Mouse (Mus musculus): ENCODE data around the gene Mfsd4b1.
"Not testable (repeated sequence)": the region's sequence is repeated elsewhere in the genome, so short reads cannot be mapped to it uniquely, and the experiment has no call there.

The Mfsd4b1 gene

DNA sequence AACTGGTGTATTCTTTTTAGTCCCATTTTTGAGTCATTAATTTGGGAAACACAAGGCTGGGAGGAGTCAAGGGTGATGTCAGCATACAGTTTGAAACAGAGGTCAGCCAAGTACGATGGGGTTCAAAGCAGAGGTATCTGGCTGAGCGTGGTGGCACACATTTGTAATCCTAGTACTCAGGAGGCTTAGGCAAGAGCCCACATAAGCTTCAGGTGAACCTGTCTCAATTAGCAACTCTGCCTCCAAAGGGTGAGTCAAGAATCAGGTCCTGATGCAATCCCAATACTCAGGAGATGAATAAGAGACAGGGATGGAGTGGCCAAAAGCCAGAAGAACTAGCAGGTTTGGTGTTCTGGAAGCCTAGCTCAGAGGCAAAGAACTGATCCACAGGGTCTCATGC lies 7.8 kb upstream of the Mfsd4b1 start:
- no peak for DNase-seq (ENCODE audit: low spot score in 2 of 2)

DNA sequence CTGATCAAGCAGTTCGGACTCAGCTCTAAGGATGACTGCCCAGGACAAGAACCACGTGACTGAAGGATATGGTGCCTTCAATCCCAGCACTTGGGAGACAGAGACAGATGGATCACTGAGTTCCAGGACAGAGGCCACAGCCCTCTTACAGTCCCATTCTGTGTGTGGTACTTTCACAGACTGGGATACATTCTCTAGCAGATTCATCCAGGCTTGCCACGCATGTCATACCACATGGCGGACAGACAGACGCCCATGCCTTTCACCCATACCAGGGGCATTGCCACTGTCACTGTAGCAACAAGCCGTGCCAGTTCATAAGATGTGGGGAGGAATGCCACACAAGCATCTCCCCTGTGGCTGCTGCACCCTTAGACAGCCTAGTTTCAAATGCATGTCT lies 5.6 kb upstream of the Mfsd4b1 start:
- no peak for DNase-seq (ENCODE audit: low spot score in 2 of 2)

DNA sequence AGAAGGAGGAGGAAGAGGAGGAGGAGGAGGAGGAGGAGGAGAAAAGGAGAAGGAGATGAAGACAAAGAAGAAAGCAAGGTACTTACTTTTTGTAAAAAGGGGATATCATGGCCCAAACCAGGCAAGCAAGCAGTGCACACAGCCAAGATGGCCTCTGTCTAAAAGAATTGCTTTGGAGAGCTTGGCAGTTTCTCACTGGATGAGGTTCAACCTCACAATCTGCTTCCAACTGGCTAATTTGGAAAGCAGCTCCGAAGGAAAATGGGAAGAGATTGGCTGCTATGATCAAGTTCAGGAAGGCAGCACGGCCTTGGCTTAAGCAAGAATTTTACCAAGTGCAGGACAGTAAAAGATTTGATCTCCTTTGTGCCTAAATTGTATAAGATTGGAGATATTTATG lies 4.5 kb upstream of the Mfsd4b1 start:
- no peak for DNase-seq (ENCODE audit: low spot score in 2 of 2)

DNA sequence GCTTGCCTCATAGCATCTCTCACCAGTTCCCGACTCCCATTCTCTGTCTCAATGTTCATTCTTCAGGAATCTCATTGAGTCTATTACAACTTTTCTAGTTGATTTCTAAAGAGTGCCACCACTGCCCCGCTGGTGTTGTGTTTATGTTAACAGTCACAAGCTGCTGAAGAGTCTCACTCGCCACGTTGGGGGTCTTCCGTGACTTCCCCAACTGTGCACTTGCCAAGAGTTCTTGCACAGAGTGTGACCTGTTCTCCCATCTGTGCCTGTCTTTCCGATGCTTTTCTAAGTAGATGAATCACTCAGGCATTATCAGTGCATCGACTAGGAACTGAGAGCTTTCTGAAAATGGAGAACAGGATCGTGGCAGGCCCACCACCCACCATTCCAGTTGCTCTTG lies 3.0 kb upstream of the Mfsd4b1 start:
- no peak for DNase-seq (ENCODE audit: low spot score in 2 of 2)

DNA sequence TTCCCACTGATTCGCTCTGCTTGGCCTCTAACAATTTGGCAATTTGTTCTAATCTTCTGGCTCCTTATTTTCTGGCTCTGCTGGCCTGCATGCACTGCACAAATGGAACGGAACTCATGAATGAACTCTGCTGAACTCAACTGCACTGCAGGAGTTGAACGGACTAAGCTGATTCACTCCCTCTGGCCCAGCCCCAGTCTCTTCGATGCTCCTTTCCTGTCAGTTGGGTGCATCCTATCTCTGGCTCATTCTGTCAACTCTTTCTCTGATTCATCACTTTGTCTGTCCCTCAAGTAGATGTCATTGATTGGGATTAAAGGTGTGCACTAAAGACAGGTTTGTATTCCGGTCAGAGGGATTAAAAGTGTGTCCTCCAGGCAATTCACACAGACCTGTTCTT lies 1.5 kb upstream of the Mfsd4b1 start:
- no peak for DNase-seq (ENCODE audit: low spot score in 2 of 2)

DNA sequence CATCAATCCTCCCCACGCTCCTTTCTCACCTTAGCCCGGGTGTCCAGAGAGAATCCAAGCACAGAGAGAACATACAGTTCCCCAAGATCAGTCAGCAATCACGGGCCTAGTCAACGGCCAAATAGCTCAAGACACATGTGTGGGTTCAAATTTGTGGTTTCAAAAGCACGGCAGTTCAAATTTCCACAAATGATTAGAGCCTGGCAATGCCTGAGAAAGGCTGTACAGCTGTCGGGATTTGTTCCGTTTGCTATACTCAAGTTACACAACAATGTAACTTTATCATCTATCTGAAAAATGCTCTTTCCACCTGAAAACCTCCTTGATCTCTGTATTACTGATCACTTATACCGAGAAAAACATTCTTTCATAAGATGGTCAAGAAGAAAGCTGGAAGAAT lies 492 bp upstream of the Mfsd4b1 start:
- no peak for DNase-seq (ENCODE audit: low spot score in 2 of 2)

DNA sequence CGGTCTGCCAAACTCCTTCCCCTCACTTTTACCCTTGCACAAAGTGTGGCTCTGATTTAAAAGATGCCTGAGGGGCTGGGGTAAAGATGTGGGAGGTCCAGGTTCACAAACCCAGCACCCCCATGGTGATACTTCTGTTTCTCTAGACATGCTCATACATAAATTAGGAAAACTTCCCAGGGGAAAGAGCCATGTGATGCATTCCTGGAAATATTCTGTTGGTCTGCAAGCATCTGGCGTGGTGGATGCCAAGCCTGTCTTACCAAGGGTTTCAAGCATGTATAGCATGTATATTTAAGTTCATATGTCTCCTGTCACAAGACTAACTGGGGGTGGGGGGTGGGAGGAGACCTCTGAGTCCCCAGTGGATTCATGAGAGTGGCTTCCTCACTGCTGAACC lies 4.7 kb downstream of the Mfsd4b1 start:
- DNase-seq (ENCODE audit: low spot score in 2 of 2) = no peak

DNA sequence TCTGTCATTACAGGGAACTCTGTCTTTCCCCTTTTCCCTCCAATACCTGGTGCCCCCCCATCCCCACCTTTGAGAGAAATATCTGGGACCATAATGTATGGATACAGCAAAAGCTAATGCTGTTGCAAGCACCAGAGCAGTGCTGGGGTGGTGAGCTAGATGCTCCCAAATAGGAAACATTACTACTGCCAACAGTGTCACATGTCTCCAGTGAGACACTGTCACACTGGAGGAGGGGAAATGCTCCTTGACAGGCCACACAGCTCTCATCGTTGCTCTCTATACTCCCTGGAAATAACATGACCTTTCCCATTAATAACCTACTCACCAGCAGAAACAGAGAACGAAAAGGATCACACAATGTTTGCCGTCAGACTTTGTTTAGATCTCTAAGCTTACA lies 5.6 kb downstream of the Mfsd4b1 start:
- DNase-seq (ENCODE audit: low spot score in 2 of 2) = no peak

DNA sequence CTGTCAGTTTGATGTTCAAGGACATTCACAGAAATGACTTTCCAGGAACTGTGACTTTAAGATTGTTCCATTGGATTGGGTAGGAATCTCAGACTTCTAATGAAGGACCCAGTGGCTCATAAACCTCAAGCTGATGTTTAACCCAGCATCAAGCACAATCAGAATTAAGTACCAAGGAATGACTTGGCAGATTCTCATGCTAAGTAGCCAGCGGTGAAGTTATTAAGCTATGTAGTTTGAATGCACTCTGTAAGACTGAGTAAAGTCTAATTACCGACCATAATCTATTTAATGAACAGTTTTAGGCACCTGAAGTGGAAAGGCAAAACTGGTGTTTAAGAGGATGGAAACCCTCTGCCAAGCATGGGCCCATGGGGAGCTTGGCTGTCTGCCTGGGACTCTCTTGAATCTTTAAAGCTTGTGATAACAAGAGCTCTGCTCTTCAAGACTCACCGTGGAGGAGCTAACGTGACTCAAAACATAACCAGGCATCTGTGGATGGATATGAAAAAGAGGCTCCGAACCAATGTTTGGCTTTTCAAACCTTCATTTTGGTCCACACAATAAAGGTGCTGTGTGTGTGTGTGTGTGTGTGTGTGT lies 6.7 kb downstream of the Mfsd4b1 start:
- no peak for DNase-seq (ENCODE audit: low spot score in 2 of 2)

DNA sequence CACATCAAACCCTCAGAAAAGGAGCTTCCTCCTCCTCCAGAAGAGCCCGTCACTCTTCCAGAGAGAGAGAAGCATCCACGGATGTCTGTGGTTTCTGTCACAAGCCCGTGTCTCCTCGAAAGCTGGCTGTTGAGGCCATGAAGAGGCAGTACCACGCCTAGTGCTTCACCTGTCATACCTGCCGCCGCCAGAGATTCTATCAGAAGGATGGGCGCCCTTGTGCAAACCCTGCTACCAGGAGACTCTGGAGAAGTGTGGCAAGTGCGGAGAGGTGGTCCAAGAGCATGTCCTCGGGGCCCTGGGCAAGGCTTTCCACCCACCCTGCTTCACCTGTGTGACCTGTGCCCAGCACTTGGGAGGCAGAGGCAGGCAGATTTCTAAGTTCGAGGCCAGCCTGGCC lies 15.5 kb downstream of the Mfsd4b1 start:
- DNase-seq (ENCODE audit: low spot score in 2 of 2) = no peak

DNA sequence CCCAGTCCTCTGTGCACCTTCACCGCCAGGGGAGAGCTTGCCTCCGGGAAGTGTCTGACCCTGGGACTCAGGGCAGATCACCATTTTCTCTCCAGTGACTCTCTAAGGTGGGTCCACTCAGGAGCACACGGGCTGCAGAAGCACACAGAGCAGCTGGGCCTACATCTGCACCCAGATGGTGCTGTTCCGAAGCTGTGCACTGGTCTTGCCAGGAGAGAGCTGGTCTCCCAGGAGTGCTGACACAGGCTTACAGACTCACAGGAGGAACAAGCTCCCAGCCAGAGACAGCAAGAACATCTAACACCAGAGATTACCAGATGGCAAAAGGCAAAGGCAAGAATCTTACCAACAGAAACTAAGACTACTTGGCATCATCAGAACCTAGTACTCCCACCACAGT lies 16.2 kb downstream of the Mfsd4b1 start:
- DNase-seq (ENCODE audit: low spot score in 2 of 2) = not testable (repeated sequence)

DNA sequence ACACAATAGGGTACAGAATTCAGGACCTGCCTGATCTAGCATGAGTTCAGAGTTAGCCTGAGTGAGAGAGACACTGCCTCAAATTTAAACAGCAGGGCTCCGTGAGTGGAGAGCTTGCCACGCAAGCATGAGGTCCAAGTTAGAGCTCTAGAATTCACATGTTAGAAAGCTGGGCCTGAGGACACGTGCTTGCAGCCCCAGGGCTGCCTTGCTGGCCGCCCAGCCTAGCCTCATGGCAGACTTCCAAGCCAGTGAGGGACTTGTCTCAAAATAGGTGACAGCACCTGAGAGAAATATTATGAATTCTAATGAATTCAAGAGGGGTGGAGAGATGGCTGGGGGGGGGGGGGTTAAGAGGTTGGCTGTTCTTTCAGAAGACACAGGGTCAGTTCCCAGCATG lies 17.1 kb downstream of the Mfsd4b1 start:
- DNase-seq (ENCODE audit: low spot score in 2 of 2) = no peak

DNA sequence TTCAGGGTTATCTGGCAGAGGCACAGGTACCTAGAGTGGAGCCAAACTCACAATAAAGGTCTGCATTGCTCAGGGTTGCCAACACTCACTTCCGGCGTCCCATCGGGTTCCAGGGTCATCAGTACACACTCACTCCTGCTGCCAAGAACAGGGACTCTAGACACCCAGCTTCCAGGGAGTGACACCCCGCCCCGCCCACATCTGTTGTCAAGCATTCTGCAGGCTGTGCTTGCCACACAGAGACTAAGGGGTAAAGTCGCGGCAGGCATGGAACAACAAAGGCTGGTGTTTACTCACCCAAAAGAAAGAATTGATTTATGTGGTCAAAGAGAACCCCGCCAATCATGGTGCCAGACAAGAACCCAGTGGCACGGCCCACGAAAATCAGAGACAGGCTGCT lies 18.1 kb downstream of the Mfsd4b1 start:
- DNase-seq (ENCODE audit: low spot score in 2 of 2) = no peak

DNA sequence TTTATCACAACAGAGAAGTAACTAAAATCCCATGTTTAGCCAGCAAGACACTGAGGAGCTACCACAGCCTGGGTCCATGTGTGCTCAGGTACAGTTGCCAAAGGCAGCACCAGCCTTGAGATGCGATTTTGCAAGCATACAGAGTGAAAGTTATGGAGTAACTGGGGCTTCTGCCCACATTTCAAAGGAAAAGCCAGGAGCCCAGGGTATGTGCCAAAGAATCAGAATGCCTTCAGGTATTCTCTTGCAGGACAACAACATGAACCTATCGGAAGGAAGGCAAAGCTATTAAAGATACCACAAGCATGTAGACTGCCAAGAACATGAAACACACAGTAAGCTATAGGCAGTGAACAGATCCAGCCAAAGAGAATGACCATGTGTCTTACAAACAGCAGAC lies 24.3 kb downstream of the Mfsd4b1 start:
- DNase-seq (ENCODE audit: low spot score in 2 of 2) = no peak

DNA sequence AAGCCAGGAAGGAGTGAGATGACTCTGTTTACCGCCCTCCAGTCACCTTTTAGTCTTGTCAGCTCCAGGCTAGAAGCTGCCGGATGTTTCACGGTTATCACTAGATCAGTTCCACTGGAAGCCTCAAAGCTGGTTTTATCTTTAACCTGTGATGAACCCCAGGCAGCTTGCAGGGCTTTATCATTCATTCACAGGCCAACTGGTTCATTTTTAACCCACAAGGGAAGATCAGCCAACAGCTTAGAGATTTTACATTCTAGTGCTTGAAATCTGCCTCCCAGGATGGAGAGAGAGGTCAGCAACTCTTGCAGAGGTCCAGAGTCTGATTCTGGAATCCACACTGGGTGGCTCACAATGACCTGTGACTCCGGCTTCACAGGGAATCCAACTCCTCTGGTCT lies 33.9 kb downstream of the Mfsd4b1 start:
- DNase-seq (ENCODE audit: low spot score in 2 of 2) = no peak

DNA sequence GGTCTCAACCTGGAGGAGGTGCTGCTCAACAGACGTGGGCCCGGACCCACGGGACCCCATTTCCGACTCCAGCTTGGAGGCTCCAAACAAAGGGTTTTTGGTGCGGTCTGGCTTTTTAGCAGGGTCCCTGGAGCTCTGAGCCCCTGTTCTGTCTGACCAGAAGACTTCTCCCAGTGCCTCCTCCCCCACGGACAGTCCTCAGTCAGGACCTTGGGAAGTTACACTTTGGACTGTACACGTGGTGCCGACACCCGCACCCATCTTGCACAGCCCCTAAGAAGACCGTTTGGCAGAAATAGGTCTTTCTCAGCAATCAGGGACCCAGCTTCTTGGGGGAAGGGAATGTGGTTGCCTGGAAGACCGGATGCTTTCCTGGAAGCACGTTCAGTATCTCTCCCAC lies 38.6 kb downstream of the Mfsd4b1 start, which contains the start of gene Mfsd4b5:
TSS of gene Mfsd4b5 (minus strand) at position 181 of the 400 bp plus-strand sequence.
- DNase-seq (ENCODE audit: low spot score in 2 of 2) = no peak

DNA sequence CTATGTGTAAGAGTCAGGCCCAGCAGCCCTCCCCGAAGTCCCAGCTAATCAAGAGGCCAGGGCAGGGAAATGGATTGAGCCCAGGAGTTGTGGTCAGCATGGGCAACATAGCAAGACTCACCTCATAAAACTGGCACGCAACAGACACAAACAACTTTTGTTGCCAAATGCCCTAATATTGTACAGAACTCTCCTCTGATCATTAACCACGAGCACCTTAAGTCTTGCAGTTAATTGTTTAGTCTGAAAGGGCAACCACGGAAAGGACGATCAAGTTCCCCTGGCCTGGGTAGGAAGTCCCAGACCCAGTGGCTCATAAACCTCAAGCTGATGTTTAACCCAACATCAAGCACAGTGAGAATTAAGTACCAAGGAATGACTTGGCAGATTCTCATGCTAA lies 42.5 kb downstream of the Mfsd4b1 start:
- no peak for DNase-seq (ENCODE audit: low spot score in 2 of 2)

DNA sequence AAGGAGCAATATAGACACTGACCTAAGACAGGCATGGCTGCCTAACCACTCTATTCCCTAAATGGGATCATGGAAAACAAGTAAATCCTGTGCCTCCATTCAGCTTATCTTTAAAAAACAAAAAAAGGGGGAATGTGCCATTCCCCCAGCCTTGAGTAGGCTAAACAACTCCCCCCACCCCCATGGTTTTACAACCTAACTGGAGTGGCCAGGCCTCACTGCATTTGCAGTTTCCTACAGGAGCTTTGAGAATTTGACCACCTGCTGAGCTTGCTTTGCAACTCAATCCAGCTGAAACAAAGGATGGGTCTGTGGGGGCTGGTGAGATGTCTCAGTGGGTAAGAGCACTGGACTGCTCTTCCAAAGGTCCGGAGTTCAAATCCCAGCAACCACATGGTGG lies 46.8 kb downstream of the Mfsd4b1 start:
- DNase-seq (ENCODE audit: low spot score in 2 of 2) = no peak

DNA sequence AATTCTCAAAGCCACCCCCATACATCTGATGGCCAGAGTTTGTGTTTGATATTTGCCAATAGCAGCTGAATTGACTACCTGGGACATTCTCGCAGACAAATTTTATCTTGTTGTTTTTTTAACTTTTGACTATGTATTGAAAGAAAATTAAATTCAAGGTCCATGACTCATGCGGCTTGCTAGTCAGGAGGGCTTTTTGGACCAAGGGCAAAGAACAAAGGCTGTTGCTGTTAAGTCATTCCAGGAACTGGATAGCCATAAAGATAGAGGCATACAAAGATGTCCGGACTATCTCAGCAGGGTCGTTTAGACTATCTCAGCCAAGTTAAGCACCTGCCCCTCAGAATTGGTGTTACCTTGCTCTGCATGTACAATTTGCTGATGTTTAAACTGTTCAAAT lies 47.7 kb downstream of the Mfsd4b1 start:
- DNase-seq (ENCODE audit: low spot score in 2 of 2) = no peak

DNA sequence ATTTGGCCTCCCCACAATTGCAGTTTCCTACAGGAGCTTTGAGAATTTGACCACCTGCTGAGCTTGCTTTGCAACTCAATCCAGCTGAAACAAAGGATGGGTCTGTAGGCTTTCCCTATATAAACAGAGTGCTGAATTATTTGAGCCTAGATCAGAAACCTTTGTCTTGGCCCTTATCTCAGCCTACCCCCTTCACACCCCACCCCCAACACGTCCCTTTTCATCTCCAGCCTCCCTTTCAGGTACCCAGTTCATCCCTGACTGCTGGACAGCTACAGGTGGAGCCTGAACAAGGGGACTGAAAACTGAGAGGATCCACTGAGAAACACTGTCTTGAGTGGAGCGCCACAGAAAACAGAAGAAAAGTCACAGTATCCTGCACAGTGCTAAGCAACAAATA lies 49.3 kb downstream of the Mfsd4b1 start:
- no peak for DNase-seq (ENCODE audit: low spot score in 2 of 2)

DNA sequence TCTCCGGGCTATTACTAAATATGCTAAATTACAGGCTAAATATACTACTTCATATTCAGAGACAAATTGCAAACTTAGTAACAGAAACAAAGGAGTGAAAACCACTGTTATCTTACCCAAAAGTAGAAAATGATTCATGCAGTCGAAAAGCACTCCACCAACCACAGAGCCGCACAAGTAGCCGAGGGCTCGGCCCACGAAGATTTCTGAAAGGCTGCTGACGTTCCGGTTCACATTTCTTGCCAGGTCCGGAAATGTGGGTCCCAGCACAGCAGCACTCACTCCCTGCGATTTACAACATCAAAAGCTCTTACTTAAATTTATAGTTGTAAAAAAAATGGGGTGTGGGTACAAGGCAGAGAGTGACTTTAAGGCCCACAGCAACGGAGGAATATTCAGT lies 50.1 kb downstream of the Mfsd4b1 start:
- DNase-seq (ENCODE audit: low spot score in 2 of 2) = no peak

DNA sequence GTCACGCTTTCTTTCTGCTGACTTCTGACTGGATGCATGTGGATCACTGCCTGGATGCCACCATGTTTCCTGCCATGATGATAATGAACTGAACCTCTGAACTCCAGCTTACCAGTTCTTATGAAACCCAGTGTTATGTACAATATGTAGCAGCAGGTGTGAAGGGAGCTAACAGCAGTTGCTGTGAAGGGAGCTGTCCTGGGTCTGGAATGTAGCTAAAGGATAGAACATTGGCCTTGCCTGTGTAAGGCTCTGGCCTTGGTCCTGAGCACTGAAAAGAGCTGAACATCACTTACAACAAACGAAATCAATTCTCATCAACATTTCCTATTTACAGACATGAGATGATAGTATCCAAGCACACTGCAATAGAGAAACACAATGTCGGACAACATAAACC lies 57.6 kb downstream of the Mfsd4b1 start:
- no peak for DNase-seq (ENCODE audit: low spot score in 2 of 2)

DNA sequence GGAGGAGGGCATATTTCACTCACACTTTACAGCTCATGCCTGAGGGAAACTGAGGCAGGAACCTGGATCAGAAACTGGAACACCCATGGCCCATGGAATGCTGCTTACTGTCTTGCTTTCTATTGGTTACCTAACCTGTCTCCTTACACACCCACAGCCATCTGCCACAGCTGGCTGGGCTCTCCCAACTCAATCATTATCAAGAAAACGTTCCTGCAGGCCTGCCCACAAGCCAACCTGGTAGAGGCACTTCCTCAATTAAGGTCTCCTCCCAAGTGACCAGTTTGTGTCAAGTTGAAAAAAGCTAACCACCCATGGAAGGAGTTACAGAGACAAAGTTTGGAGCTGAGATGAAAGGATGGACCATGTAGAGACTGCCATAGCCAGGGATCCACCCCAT lies 63.2 kb downstream of the Mfsd4b1 start:
- DNase-seq (ENCODE audit: low spot score in 2 of 2) = no peak

DNA sequence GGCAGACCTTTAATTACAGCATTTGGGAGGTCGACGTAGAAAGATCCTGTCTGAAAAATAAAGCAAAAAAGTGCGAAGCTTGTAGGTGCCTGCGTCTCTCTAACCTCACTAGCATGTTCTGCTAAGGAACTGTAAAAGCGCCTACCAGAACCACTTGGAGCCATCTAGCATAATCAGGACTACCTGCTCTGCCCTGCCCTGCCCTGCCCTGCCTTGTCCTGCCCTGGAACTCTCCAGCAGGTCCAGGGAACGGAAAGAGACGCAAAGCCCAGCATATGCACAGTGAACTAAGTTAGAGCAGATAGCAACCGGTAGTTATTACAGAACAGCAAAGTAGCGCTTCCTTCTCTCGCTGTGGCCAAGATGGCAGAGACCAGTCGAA lies 64.6 kb downstream of the Mfsd4b1 start:
- DNase-seq (ENCODE audit: low spot score in 2 of 2) = peak in 1 of 2 experiments; percentile 3

Data from cerebellum, postnatal 4 days (tissue).